Mouse (Mus musculus) liver, embryonic 14.5 days (tissue): ENCODE measurements at regions not wholly inside any gene's neighbourhood (a gene's known extent, or its start where the extent isn't known, plus 50 kb on each side); places are given as distances from the start of the nearest gene placed in this dataset.
"Not testable (repeated sequence)": the region's sequence is repeated elsewhere in the genome, so short reads cannot be mapped to it uniquely, and the experiment has no call there.

Experiments
- CTCF ChIP-seq: IDR thresholded peaks from 2 replicates; pipeline ENCODE4 v1.5.1; 2016; ENCODE audit warnings: antibody characterized with exemption, low read depth, control low read depth
- EP300 ChIP-seq: IDR thresholded peaks from 2 replicates; pipeline ENCODE4 v1.6.1; 2016; ENCODE audit warnings: antibody characterized with exemption, low read depth

GRCm38 (mm10) chr13:61957197-61957596 lies 172.5 kb upstream of the Zfp808 start:
- TF ChIP-seq CTCF, EP300: not testable (repeated sequence)
